Mouse (Mus musculus) retina, embryonic 14.5 days (tissue): ENCODE data around the gene Ugt2a2.
A peak's percentile ranks its signal among the peaks of the same experiment; 100 is the strongest.
"Not testable (repeated sequence)": the region's sequence is repeated elsewhere in the genome, so short reads cannot be mapped to it uniquely, and the experiment has no call there.

ENCODE experiments used
- DNase-seq: peaks from one replicate; pipeline ENCODE4 v3.0.0-alpha.2; 2015; ENCODE audit warnings: low spot score

The Ugt2a2 gene

DNA sequence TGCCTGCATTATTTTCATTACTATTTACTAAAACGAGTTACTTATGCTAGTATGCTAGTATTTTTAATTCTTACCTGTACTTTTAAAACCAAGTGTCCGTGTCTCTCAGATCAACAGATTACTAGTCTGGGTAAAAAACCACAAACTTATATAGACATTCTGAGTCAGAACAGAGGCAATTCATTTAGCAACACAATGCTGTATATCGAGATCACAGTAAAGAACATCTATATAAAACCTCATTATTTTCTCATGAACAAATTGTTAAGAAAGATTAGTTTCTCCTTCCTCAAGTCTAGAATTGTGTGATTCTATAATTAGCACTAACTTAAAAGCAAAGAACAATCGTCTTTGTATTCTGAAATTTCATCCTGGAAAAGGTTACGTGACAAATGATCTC lies at the start of gene Ugt2a2:
Gene Ugt2a2 (minus strand): TSS at position 101 of the 400 bp plus-strand sequence.
- DNase-seq = no peak

DNA sequence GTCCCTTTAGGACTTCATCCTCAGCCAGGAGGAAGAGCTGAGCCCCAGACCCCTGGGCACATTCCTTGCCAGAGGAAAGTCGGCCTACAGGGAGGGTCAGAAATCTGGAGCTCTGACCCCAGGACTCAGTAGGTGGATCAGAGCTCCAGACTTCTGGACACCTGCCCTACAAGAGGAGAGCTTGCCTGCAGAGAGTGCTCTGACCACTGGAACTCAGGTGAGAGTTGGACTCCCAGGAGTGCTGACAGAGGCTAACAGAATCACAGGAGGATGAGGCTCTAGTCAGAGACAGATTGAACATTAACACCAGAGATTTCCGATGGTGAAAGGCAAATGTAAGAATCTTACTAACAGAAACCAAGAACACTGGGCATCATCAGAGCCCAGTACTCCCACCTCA lies 41.5 kb upstream of the Ugt2a2 start:
- not testable (repeated sequence) for DNase-seq

DNA sequence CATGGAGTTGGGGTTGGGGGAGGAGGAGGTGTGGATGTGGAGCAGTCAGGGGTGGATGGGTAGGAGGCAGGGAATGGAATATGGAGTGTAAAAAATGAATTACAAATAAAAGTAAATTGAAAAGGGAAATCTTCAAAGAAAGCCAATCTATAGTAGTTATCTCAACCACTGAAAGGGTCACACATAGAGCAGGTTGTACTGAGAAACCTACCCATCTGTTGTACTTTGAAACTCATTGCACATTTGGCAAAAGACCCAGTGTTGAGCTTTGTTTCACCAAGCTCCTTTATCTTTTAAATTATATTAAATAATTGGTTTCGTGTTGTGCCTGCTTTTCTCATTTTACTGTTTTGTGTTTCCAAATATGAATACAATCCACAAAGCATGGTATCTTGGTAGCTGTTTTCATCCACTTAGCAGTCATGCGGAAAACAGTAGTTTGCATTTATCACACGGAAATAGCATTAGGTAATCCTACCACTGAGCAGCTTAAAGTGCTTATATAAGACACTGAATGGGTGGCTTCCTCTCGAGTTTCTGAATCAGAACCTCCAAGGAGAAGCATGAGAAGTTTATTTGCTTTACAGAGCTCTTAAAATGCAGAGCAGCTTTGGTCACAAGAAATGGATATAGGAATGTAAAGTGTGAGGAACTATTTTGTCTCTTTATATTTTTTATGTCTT lies 23.9 kb upstream of the Ugt2a2 start:
- DNase-seq = no peak

DNA sequence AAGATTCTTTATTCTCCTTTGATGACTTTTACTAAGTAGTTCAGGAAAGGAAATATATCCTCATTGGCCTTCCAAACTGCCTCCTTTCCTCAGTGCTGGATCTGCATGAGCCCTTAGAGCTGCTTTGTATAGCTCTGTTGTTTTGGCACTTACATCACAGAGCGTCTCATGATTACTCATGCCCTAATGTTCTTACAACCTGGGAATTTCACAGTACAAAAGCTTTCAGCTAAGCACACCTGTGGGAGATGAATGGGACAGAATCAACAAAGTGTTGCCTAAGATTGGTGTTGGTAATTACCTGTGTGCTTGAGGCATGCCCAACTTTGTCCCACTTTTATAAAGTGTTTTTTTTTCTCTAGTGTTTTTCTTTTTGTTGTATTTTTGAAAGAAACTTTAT lies 20.6 kb upstream of the Ugt2a2 start:
- DNase-seq = no peak

DNA sequence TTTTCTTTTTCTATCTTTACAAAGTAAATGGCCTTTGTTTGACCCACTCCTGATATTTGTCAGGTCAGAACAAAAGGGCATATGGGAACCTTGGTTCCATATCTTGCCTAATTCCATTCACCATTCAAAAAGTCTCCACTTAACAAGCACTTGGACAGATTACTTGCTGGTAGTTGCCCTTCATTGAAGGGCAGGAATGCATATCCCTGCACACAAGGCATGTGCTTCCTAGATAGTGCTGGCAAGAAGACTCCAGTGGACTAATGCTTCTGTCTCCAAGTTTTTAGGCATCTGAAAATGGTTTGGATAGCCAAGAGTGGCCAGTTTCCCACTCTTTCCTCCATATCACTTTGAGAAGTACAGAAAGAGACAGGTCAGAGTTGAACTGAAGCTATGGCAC lies 17.3 kb upstream of the Ugt2a2 start:
- no peak for DNase-seq

DNA sequence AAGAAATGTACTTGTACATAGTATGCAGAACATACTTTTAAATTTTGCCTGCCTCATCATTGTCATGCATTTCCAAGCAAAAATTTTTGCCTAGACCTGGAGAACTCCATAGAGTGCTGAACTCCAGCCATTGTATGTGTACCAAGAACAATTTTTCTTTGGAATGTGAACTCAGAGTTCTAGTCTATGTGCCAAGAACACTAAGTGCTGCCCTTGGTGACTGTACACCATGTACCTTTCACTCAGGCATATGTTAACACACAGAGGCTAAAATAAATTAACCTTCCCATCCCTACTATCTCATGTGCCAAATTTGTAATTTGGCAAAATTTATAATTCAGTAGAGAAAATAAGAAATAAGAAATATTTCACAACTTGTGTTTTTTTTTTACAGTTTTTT lies 16.9 kb upstream of the Ugt2a2 start:
- DNase-seq = no peak

DNA sequence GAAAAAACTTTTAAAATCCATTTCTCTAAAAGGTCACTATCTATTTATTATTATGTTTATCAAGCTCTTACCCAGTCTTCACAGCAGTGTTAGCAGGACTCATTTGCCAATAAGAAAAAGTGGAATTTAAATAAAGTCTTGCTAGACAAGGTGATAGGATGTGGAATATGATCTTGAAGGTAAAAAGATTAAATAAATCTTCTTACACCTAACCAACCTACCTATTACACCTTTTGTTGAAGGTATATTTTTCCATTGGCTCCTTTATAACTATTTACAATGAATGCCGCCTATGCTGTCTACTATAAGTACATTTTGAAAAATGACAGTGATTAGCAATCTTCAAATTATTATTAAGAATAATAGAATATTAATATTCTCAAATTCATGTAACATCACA lies 8.7 kb upstream of the Ugt2a2 start, which contains the start of gene Ugt2a1:
Gene Ugt2a1 (minus strand): TSS at position 101 of the 400 bp plus-strand sequence.
- no peak for DNase-seq

DNA sequence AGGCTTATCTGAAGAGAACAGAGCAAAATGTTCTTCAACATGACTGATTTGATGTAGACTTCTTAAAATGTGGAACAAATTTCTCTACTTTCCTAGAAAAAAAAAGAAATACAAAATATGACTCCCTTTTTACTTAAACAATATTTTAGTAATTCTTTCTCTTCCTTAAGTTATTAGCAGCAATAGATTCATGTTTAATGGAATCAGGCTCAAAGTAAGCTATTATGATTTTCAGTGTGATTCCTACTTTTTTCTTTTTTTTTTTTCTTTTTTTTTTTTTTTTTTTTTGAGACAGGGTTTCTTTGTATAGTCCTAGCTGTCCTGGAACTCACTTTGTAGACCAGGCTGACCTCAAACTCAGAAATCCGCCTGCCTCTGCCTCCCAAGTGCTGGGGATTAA lies 4.6 kb upstream of the Ugt2a2 start, which contains the start of gene Gm43638:
Gene Gm43638 (minus strand): TSS at position 101 of the 400 bp plus-strand sequence.
- not testable (repeated sequence) for DNase-seq

DNA sequence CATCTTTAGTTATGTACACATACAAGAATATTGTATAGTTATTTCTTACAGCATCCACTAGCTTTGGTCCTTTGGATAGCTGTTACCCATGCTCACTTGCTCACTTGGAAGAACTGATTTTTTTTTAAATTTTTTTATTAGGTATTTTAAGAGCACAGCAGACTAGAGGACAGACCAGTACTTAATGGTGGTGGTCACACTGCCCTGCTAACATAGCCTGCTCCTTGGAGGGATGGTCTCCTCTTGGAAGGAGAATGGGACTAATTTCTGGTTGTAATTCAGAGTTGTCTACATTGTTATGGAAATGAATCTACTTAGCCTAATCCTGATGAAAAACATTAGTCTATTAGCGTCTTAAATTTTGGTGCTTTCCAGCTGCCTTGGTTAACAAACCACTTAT lies 23.2 kb downstream of the Ugt2a2 start:
- DNase-seq = no peak

DNA sequence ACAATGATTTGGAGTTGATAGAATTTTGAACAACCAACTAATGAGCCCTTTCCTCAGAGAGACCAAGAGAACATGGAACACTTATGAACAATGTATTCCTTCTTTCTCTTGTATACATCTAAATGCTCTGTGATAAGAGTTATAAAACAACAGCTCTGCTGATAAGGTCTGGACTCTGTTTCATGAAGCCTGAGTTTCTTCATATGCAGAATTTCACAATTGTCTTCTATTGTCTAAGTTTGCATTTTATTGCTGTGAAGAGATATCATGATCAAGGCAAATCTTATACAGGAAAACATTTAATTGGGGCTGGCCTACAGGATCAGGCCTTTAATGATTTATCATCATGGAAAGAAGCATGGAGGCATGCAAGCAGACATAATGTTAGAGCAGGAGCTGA lies 24.4 kb downstream of the Ugt2a2 start:
- no peak for DNase-seq

DNA sequence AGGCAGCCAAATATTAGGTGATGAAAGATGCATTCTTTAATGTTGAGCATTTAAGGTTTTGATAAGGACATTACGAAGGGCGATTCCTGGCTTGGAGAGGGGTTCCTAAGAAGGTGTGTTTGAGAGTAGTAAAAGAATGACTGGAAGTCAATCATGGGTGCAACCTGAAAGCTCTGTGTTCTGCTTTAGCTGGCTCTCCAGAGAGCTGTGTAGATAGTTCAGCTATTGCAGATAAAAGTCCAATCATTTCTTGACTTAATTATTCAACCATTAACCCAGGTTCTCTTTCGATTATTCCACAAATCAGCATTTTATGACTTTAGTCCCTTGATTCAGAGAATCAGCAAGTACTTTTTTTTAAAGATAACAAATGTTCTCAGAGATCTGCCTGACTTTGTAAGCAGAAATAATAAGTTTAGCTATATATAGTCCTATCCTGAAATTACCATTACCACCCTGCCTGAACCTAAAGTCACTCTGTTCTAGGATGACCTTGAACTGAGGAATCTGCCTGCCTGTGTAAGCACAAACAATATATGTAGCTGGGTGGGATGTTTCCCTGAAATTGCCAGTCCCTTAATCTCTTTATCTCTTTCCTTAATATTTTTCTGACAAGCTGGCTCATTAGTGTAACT lies 25.7 kb downstream of the Ugt2a2 start:
- DNase-seq = no peak

DNA sequence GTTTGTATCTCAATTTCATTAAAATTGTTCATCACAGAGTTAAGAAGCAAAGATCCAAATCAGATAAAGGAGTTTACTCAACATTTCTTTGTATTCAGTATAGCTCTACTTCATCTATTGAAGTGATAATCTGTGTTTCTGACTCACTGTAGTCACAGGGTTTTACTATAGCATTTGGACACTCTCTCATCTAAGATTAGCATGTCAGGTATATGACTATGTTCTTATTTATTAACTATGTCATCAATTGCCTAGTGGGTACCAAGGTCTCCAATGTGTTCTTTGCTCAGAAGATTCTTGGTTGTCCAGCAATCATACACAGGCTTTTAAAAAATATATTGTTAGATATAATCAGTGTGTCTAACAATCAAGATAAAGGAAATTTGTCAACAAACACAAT lies 26.5 kb downstream of the Ugt2a2 start:
- no peak for DNase-seq

DNA sequence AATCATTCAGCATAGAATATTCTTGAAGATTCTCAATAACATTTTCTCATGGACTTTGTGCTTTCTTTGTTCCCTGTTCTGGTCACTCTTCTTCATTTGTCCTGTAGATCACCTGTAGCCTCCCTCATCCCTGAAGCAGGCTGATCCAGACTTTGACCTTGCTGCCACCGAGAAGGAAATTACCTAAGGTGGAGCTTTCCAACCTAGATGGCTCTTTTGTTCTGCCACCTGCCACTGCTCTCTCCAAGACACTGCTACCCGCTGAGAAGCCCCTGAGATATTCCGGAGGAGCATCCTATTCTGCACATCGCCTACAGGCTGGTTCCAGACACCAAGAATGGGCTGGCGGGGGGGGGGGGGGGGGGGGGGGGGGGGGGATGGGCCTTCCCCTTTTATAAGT lies 29.5 kb downstream of the Ugt2a2 start:
- DNase-seq = not testable (repeated sequence)

DNA sequence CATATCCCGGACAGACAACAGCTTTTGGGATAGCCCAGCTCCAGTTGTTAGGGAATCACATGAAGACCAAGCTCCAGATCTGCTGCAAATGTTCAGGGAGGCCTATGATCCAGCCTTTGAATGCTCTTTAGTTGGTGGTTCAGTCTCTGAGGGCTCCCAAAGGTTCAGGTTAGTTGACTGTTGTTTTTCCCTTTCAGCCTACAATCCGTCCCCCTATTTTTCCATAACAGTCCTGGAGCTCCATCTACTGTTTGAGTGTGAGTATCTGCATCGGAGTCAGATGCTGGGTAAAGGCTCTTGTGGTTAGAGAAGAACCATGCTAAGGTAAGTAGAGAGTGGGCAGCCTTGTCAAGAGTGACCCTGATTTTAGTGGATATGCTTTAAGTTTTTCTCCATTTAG lies 45.8 kb downstream of the Ugt2a2 start:
- peak; percentile 45 for DNase-seq

DNA sequence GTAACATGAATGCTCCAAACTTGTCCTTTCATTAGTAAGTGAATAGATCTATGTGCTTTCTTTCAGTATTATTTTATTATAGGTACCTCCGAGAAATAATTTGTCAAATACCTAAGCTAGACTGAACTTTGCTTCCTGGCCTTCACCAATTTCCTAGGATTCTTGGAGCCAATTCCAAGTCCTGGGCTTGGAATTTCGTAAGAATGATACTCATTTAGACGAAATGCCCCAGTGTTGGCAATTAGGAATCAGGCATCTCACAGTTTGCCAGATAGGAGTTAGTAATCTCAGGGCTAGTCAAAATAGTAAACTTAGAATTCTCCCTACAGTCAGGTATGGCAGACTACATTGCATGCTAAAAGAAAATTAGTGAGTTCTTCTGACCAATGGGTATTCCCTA lies 56.4 kb downstream of the Ugt2a2 start:
- no peak for DNase-seq

DNA sequence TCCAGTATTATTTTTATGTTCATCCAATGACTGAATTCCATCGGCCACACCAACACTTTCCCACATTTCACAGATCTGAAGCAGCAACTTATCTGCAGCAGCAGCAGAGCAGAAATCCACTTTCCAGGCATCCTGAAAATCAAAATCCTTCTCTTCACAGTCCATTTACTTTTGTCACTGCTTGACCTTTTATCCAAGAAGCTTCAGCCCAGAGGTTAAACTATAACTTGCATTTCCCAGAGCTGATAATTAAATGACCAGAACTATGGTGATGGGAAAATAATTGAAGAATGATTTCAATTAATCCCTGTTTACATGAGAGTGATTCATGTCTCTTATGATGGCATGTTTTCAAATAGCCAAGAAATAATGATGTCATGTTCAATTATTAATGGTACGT lies 58.0 kb downstream of the Ugt2a2 start, which contains the start of gene Ugt2b38:
Gene Ugt2b38 (minus strand): TSS at position 163 of the 400 bp plus-strand sequence.
- DNase-seq = not testable (repeated sequence)
